Mouse (Mus musculus): ENCODE data around the gene Cttnbp2nl.

GRCm38 (mm10) chr3:104995707-104996106 lies 57.2 kb downstream of the Cttnbp2nl start:
- no peak for TF ChIP-seq POLR2A (IDR thresholded peaks at IDR 0.05; ENCODE audit: insufficient read depth, low read depth, low read length)
- TF ChIP-seq CTCF (IDR thresholded peaks at IDR 0.05; ENCODE audit: insufficient read depth, low read depth, low read length), result no peak

All from olfactory bulb, adult 2 months (tissue).